Mouse (Mus musculus) G1E (cell line): Measurements from ENCODE around the gene Col11a2.

ENCODE experiments used
- CTCF ChIP-seq: IDR thresholded peaks from 2 replicates; pipeline ENCODE4 v1.5.1; 2012; ENCODE audit warnings: low read depth, low read length, inconsistent platforms, mixed read lengths
- GATA1 ChIP-seq: IDR thresholded peaks from 2 replicates; pipeline ENCODE4 v1.6.1; 2012; ENCODE audit warnings: borderline replicate concordance, low read length, inconsistent platforms, mixed read lengths
- GATA2 ChIP-seq: IDR thresholded peaks from 2 replicates; pipeline ENCODE4 v1.6.1; 2012; ENCODE audit warnings: low read depth, low read length, inconsistent platforms, borderline replicate concordance
- POLR2AphosphoS5 ChIP-seq: IDR thresholded peaks from 2 replicates; pipeline ENCODE4 v1.6.1; 2012; ENCODE audit warnings: low read depth, low read length, inconsistent platforms; ENCODE audit not compliant: insufficient replicate concordance
- TAL1 ChIP-seq: conservative IDR thresholded peaks from 2 replicates; pipeline ENCODE4 v1.6.1; 2012; ENCODE audit warnings: low read depth, low read length, inconsistent platforms, mixed read lengths

GRCm38 (mm10) chr17:34032174-34032632 lies 7.0 kb upstream of the Col11a2 start:
- TF ChIP-seq CTCF, result no peak
- no peak for TF ChIP-seq TAL1
- no peak for TF ChIP-seq GATA1
- TF ChIP-seq GATA2, result no peak
- TF ChIP-seq POLR2AphosphoS5, result no peak
